Mouse (Mus musculus) cerebellum, adult 9-11 months (tissue): ENCODE measurements around the gene Hoxd11.
A peak's percentile ranks its signal among the peaks of the same experiment; 100 is the strongest.

Source experiments
- DNase-seq: peaks from one replicate; pipeline ENCODE4 v3.0.0; 2022

The Hoxd11 gene

DNA sequence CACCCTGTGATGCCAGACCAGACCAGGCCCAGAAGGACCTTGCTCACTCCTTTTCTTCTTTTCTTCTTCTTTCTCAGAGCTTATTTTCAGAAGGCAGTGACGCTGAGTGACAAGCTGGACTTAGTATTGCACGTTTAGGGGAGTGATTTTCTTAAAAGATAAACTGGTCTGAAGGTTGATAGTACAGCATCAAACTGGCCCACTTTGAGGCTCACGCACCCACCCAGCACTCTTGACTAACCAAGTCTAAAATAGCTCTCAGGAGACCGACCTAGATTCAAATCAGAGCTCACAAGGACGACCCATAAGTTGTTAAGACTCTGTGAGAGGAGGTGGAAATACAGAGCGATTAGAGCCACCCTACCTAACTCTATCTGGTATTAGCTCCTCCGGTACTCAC lies 12.9 kb upstream of the Hoxd11 start:
- DNase-seq, result no peak

DNA sequence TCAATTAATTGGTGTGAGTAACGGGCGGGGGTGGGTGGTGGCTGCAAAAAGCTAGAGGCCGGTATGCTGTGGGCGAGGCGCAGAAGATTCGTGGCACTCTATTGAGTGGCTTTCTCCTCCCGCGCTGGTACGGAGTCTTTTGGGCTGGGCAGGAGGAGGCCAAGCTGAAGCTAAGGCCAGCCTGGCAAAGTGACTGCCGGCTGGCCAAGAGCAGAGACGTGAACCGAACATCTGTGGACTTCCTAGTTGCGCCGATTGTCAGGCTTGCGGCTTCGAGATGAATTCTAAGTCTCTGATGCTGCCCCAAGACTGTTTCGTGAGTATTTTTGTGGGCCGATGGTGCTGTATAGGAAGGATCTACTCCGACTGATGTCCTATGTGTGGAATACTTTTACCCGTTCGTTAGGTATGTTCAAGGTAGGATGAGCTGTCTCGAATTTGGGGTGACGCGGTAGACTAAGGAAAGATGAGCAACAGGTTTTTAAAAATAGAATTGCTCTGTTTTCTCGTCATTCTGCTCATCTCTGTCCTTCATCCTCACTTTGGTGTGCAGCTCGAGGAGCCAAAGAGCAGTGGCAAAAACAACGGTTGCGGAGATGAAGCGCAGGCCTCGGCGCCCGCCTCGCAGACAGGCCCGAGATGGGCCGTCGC lies 12.0 kb upstream of the Hoxd11 start:
- DNase-seq, result no peak

DNA sequence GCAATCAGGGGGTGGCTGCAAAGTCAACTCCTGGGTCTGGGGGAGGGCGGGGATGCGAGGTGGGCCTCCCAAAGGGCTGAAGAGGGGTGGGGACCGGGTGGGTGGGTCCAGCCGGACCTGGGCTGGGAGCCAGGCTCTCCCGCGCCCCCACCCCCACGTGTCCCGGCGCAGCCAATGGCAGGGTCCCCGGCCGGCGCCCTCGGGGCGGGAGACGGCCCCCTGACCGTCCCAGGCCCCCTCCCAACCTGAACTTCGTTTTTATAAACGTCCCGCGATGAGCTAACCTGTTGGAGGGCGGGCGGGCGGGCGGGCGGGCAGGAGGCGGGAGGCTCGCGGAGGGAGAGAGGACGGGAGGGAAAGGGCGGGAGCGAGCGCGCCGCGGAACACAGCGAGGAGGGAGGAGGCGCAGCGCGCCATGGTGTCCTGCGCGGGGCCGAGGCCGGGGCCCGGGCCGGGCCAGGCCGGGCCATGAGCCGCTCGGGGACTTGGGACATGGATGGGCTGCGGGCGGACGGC lies 11.5 kb upstream of the Hoxd11 start, which contains the start of gene Hoxd13:
Hoxd13 (plus strand) TSS at position 469 of the 516 bp plus-strand sequence.
- no peak for DNase-seq

DNA sequence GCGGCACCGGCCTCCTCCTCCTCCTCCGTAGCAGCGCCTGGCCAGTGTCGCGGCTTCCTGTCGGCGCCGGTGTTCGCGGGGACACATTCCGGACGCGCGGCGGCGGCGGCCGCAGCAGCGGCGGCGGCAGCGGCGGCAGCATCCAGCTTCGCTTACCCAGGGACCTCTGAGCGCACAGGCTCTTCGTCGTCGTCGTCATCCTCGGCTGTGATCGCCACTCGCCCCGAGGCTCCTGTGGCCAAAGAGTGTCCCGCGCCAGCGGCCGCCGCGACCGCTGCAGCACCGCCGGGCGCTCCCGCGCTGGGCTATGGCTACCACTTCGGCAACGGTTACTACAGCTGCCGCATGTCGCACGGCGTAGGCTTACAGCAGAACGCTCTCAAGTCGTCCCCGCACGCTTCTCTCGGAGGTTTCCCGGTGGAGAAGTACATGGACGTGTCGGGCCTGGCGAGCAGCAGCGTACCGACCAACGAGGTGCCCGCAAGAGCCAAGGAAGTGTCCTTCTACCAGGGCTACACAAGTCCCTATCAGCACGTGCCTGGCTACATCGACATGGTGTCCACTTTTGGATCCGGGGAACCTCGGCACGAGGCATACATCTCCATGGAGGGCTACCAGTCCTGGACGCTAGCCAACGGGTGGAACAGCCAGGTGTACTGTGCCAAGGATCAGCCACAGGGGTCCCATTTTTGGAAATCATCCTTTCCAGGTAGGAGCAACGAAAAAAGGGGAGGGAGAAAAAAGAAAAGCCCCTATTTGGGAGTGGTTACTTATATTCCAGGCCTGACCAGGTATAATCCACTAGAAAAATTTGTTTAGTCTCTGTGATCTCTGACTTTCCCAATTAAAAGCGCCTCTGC lies 10.8 kb upstream of the Hoxd11 start:
- no peak for DNase-seq

DNA sequence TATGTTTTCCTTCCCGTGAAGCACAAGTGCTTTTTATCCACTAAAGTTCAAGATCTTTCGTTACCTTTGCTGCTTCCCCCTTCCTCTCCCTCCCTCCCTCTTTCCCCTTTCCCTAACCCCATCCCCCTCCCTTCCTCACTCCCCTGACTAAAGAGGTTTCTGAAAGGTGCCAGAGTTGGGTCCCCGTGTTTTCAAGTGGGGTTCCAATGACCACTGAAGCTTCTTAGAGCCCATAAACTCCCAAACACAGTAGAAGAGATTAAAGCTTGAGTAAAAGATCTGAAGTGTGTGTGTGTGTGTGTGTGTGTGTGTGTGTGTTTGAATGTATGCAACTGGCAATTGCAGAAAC lies 10.2 kb upstream of the Hoxd11 start:
- DNase-seq, result no peak

DNA sequence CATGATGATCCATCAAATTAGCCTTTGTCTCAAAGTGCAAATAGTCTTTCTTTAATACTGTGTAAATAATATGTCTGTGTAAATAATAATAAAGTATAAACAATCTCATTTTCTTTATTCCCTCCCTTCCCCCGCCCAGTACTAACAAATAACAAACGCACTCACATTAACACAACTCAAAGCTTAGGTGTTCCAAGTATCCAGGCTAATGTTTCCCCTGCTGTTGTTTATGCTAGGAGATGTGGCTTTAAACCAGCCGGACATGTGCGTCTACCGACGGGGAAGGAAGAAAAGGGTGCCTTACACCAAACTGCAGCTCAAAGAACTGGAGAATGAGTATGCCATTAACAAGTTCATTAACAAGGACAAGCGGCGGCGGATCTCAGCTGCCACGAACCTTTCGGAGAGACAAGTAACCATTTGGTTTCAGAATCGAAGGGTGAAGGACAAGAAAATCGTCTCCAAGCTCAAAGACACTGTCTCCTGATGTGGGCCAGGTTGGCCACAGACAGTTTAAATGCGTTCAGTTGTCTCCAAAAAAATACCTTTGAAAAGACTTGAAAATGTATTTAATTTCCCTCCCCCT lies 9.6 kb upstream of the Hoxd11 start:
- DNase-seq, result no peak

DNA sequence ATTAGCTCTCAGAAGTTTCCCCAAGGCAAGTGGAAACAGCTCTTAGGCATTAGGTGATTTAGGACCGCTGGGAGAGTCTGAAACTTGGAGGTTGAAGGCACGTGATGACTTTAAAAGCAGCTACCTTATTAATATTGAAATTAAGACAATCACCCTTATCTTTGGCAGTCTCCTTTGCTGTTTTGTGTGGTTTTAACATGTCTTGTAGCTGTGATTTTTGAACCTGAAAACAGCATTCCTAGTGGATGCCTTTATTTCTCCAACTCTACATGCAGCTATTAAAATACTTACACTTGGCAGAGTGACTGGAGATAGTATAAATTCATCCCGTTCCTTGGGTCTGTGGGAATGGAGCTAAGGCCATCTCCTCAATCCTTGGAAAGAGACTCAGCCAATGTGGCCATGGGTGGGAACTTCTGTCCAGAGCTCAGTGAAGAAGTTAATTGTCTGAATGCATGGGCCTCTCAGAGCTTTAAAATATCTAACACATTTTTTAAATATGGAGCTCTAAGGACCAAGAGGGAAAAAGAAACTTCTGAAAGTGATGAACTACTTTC lies 8.6 kb upstream of the Hoxd11 start:
- DNase-seq, result no peak

DNA sequence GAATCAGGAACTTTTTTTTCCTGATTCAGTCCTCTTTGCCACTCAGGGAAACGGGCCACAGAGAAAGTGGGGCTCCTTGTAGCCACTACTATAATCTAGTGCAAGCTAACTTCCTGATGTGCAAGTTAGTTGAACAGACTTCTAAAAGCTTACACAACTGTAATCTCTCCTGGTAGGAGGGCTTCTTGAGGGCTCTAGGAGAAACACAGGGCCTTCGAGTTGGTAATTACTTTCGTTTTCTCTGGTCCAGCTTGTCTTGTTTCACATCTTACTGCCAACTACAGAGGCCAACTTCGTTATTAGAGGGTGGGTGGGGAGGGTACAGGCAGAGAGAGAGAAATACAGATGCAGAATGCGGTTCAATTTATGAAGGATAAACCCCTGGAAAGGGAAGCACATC lies 7.5 kb upstream of the Hoxd11 start:
- DNase-seq, result no peak

DNA sequence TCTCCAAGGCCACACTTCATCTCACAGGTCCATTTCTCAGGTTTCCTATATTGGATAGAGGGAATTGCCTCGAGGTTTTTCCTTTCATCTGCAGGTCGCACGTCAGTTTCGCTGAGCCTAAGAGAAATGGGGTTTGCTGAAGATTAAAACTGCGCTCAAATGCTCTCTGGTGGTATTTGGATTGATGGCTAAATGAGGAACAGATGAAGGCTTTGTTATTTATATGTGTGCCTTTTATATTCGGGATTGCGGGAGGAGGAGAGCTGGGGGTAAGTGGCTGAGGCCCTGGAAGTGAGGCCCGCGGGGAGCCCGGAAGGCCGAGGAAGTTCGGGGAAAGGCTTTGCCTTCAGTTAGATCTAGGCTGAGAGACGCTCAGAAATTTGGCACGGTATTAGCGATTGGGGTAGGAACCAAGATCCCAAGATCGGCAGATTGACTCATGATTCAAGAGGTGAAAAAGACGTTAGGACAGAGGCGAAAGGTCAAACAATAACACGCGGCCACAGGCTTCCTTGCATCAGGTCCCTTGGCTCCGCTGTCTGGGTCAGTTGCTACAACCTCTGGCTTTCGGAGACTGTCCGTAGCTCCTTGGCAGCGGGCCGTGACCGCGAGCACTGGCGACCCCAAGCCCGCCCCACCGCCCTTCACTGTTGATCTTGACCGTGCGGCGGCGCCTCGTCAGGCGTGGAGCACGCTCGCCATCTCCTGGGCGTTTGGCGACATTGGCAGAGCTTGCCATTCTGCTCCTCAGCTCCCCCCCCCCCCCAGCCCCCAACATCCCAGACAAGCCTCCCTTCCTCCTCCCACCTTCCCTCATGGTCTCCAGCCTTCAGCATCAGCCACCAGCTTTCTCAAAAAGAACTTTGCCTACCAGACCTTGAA lies 6.6 kb upstream of the Hoxd11 start:
- DNase-seq, result peak; percentile 17

DNA sequence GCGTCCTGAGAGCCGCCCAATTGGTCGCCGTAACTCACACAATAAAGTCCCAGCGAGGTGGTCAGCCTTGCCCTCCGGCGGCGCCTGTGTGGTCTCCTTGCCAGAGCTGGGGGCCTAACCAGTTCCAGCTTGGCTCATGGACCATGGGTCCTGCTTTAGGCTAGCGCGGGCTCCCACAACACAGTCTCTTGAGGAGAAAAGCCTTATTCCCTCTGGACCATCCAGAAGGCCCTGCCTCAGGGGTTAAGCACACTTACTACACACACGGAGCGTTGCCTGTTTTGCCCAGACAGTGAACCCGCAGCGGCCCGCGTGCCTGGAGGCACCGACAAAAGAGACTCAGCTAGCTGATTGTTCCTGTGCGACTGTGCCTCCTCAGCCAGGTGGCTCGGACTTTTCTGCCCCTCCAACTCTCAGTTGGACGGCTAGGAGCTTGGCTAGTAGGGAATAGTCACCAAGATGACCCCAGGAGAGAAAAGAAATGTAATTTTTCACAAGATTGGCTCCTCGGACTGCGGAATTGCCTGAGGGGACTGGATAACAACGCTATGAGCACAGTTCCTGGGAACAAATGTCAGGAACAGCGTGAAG lies 5.4 kb upstream of the Hoxd11 start:
- DNase-seq, result no peak

DNA sequence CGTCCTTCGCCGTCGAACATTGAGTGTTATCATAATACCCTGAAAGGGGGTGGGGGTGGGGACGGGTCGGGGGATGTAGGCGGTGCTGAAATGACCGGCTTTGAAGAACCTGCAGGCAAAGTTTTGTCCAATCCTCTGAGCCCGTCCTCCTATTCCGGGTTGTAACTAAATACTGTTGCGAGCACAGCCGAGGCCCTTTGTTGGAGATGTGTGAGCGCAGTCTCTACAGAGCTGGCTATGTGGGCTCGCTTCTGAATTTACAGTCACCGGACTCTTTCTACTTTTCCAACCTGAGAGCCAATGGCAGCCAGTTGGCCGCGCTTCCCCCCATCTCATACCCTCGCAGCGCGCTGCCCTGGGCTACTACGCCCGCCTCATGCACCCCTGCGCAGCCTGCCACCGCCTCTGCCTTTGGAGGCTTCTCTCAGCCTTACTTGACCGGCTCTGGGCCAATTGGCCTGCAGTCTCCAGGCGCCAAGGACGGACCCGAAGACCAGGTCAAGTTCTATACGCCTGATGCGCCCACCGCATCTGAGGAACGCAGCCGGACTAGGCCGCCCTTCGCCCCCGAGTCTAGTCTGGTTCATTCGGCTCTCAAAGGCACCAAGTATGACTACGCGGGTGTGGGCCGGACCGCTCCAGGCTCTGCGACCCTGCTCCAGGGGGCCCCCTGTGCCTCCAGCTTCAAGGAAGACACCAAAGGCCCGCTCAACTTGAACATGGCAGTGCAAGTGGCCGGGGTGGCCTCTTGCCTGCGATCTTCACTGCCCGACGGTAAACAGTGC lies 4.3 kb upstream of the Hoxd11 start, which contains the start of gene Hoxd12:
Hoxd12 (plus strand) TSS at position 133 of the 785 bp plus-strand sequence.
- DNase-seq, result no peak

DNA sequence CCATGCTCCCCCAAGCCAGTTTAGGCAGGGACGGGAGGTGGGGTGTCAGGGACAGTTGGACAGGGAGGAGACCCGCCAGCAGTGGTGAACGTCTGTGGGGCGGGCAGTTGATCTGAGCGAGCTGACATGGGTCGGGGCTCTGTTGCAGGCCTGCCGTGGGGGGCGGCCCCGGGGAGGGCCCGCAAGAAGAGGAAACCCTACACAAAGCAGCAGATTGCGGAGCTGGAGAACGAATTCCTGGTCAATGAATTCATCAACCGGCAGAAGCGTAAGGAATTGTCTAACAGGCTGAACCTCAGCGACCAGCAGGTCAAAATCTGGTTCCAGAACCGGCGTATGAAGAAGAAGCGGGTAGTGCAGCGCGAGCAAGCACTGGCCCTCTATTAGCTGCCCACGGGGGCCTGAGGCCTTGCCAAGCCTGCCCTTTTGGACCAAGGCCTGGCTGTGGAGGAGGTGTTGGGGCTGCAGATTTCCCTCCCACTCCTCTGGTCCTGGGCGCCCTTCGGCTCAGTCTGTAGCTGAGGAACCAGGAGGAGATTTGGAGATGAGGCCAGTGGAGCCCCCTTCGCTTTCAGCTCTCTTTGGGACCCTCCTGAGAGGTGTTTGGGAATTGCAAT lies 3.6 kb upstream of the Hoxd11 start:
- no peak for DNase-seq

DNA sequence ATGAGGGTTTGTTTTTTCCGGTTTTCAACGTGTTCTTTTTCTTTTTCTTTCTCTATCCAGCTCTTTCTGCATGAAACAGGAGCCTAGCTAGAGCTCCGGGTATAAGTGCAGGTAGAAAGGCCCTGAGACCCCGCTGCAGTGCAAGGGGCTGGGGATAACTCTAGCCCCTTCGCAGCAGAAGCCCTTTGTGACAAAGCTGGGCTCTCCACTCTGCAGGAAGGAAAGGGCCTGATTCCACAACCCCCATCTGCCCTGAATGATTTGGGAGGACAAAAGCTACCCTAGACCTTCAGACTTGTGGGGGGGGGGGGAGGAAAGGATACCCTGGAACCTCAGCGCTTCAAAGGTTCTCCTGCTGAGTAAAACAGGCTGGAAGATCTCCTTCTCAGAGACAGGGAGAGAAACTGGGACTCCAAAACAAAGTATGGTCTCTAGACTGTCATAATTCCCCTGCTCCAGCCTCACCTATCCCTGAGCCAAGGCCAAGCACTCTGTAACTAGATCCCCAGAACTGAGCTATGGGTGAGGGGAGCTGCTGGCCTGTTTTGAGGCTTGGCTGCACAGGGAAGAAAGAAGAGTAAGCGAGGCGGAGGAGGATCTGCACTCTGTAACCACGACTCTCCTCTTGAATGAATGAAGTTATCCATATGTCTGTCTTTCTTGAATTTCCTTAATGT lies 2.8 kb upstream of the Hoxd11 start:
- no peak for DNase-seq

DNA sequence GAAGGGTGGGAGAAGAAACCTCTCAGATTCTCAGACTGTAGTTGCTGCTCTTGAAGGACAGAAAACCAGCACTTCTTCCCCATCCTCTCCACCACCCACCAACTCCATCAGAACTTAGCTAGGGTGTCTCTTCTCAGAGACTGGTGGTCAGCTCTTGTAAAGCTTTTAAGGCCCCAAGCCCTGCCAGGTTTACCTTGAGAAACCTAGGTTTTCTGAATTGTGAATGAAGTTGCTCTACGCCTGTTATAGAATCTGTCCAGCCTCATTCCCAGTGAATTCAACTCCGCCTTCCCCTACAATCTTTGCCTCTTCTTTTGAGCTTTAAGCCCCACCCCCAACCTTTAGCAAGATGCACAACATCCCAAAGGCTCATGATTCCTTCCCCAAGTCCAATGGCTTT lies 2.3 kb upstream of the Hoxd11 start:
- DNase-seq, result no peak

DNA sequence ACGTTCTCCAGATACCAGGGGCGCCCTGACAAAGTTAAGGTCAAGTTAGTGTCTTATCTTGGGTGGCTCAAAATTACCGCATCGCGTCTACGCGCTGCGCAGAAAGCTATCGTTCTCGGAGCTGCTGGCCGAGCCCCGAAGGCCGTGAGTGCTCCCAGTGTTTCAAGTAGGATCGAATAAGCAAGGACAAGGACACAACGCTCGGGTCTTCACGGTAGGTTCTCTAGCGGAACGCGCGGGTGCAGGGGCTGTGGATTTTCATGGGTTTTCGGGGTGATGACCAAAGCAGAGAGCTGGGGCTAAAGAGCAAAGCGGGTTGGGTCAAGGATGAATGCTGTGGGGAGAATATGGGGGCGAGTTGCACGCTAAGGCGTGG lies 227 bp downstream of the Hoxd11 start:
- no peak for DNase-seq

DNA sequence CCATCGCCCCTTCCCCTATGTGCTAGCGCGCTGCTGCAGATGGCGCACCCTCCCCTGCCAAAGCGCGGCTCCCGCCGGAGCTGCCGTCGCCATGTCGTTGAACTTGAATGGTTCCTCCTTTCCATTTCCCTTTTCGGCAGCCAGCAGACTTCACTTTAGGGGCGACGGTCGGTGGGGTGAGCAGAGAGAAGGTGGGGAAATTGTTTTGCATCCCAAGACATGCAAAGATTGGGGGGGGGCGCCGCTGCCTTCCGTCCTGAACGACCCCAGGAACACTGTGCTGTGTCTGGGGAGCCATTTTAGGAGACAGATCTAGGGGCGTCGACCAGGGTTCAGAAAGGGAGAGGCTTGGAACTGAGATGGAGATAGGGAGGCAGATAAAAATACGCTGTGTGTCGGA lies 623 bp downstream of the Hoxd11 start:
- no peak for DNase-seq

DNA sequence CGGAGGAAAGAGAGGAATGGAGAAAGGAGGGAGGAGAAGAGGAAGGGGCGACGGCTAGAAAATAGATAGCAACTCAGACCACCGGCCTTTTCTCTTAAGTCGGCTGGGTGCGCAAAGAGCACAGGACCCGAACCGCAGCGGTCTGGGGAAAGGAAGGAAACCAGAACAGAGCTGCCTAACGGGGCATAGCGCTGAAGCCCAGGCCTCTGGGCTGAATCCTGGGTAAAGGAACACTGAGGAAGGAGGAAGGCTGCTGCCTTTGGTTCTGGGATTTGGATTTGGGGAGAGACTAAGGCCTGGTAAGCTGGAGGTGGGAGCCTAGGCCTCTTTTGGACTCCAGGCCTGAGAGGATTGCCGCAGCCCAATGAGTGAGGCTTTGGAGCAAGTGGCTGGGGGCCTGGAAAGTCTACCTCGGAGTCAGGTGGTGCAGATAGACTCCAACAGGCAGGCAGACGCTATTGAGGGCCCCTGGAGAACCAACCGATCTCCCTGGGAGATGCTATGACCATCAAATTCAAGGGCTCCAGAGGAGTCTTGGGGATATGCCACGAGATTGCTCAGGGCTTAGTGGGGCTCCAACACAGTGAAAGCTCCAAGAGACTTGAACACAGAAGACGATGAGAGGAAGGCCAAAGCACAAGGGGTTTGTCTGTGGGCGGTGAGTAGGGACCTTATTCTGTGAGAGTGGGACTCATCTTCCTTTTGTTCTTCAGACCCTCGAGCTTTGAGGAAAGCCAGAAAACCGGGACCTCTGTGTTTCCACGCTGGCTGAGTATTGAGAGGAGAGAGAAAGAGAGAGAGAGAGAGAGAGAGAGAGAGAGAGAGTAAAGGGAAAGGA lies 1.4 kb downstream of the Hoxd11 start:
- DNase-seq, result no peak

DNA sequence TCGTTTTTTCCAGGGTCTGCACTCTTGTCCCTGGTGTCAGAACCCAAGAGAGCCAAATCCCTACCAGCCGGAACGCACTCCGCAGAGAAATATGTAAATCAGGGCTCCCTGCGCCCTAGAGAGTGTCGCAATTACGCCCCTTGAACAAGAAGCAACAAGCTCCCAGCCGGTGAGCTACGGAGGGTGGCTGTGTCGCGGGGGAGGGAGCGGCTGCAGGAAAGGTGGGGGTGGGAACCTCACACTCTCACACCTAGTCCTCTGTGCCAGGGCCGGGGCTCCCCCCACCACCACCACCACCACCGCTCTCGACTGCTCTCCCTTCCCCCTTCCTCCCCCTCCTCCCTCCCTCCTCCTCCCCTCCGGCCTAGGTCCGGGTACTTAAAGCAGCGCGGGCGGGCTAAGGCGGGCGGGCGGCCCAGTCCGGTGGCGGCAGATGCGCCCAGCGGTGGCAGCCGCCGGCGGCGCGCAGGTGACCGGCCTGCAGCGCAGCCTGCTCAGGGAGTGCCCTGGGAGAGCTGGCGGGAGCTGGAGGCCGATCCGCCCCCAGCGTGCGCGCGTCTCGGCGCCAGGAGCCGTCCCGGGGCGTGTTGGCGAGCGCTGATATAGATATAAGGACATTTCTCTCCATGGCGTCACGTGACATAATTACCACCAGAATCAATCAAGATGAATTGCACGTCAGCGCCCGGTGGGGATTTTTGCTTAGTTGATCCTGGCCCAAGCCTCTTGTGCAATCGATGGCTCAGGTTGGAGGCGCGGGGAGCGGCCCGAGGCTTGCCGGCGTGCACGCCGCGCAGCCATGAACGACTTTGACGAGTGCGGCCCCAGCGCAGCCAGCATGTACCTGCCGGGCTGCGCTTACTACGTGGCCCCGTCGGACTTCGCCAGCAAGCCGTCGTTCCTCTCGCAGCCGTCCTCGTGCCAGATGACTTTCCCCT lies 2.5 kb downstream of the Hoxd11 start:
- no peak for DNase-seq
